Mouse (Mus musculus) bone marrow macrophage, adult 2 months (primary cell): ENCODE measurements around the gene Sowahb. TPM values are rescaled to one million over a fixed set of nuclear protein-coding genes. Genes with fewer than 3 reads are reported as not detected.

Experiments
- H3K27ac ChIP-seq: 2 replicates; pipeline ENCODE4 v1.5.1; 2012; ENCODE audit warnings: low read depth, low read length; ENCODE audit not compliant: insufficient read depth
- H3K4me1 ChIP-seq: 2 replicates; pipeline ENCODE4 v1.6.1; 2012; ENCODE audit warnings: low read length; ENCODE audit not compliant: control insufficient read depth, insufficient read depth
- H3K4me3 ChIP-seq: 2 replicates; pipeline ENCODE4 v1.5.1; 2012; ENCODE audit warnings: mild to moderate bottlenecking, low read length, moderate library complexity; ENCODE audit not compliant: insufficient read depth
- CTCF ChIP-seq: IDR thresholded peaks from 2 replicates; pipeline ENCODE4 v1.5.1; 2012; ENCODE audit warnings: low read depth, mild to moderate bottlenecking, low read length, moderate library complexity
- POLR2A ChIP-seq: IDR thresholded peaks from 2 replicates; pipeline ENCODE4 v1.6.1; 2012; ENCODE audit warnings: mild to moderate bottlenecking, low read depth, low read length, borderline replicate concordance
- polyA plus RNA-seq: library from polyadenylated mRNA; stranded (reverse); fragments of >200 nt; gene quantifications from 2 replicates; pipeline ENCODE4 v1.2.4, GENCODE M21; 2012; ENCODE audit not compliant: missing spikeins, insufficient read depth, insufficient read length

Gene Sowahb
- polyA plus RNA-seq, 1 experiment = not detected

- Histone ChIP-seq H3K27ac (no peak overlapping the region), H3K4me3 (peak overlapping the region; percentile 9; the same call in 1 of the 2 replicates), H3K4me1 (peaks cover 16% of the 10 kb centered on the region)
- no peak for TF ChIP-seq POLR2A
- no peak for TF ChIP-seq CTCF
These were observed 39.5 kb downstream of the Sowahb start for GRCm38 (mm10) chr5:93005229-93005814.

GRCm38 (mm10) chr5:93002615-93003014 lies 42.2 kb downstream of the Sowahb start:
- peaks cover 35% of the 10 kb centered on the region for H3K4me1 ChIP-seq
- TF ChIP-seq POLR2A (no peak), CTCF (no peak)
- H3K27ac ChIP-seq = no peak overlapping the region
- H3K4me3 ChIP-seq = no peak overlapping the region

- Histone ChIP-seq H3K27ac (peak overlapping the region; percentile 25), H3K4me1 (peaks cover 35% of the 10 kb centered on the region), H3K4me3 (no peak overlapping the region)
- no peak for TF ChIP-seq POLR2A
- TF ChIP-seq CTCF = no peak
These were observed 43.8 kb downstream of the Sowahb start for GRCm38 (mm10) chr5:93000774-93001757.

GRCm38 (mm10) chr5:93000060-93000459 lies 44.8 kb downstream of the Sowahb start:
- Histone ChIP-seq H3K4me1 (peaks cover 29% of the 10 kb centered on the region), H3K4me3 (no peak overlapping the region), H3K27ac (0 out of 2 replicates have a peak overlapping the region, but pooled peaks have one; percentile 7)
- TF ChIP-seq CTCF = no peak
- no peak for TF ChIP-seq POLR2A

GRCm38 (mm10) chr5:92998494-92999016 lies 46.3 kb downstream of the Sowahb start:
- Histone ChIP-seq H3K4me3 (no peak overlapping the region), H3K4me1 (peaks cover 29% of the 10 kb centered on the region), H3K27ac (no peak overlapping the region)
- no peak for TF ChIP-seq CTCF
- no peak for TF ChIP-seq POLR2A

- peaks cover 29% of the 10 kb centered on the region for H3K4me1 ChIP-seq
- no peak overlapping the region for H3K27ac ChIP-seq
- no peak overlapping the region for H3K4me3 ChIP-seq
- TF ChIP-seq CTCF (no peak), POLR2A (no peak)
These were observed 47.2 kb downstream of the Sowahb start for GRCm38 (mm10) chr5:92997428-92998120.

GRCm38 (mm10) chr5:92994861-92995260 lies 50.0 kb downstream of the Sowahb start:
- Histone ChIP-seq H3K4me3 (no peak overlapping the region), H3K27ac (no peak overlapping the region), H3K4me1 (peaks cover 16% of the 10 kb centered on the region)
- TF ChIP-seq POLR2A (no peak), CTCF (no peak)

- H3K27ac ChIP-seq = no peak overlapping the region
- H3K4me1 ChIP-seq = peaks cover 15% of the 10 kb centered on the region
- no peak overlapping the region for H3K4me3 ChIP-seq
- no peak for TF ChIP-seq POLR2A
- no peak for TF ChIP-seq CTCF
These were observed 50.5 kb downstream of the Sowahb start for GRCm38 (mm10) chr5:92994309-92994708.

GRCm38 (mm10) chr5:92992106-92992505 lies 52.7 kb downstream of the Sowahb start:
- Histone ChIP-seq H3K4me3 (no peak overlapping the region), H3K27ac (no peak overlapping the region), H3K4me1 (no peaks in the 10 kb centered on the region)
- TF ChIP-seq POLR2A (no peak), CTCF (no peak)

Other genes starting within 250 kb of the Sowahb start
- 23.7 and 24.8 TPM in 2 replicates for gene Sept11, start 48.4 kb upstream of the Sowahb start, polyA plus RNA-seq
- gene Ccni, start 161.5 kb upstream of the Sowahb start, polyA plus RNA-seq = 227 and 234 TPM in 2 replicates
- 0.75 TPM in 1 of 2 replicates, not detected in the other for gene 2010109A12Rik, start 161.5 kb upstream of the Sowahb start, polyA plus RNA-seq
- 51.0 and 56.6 TPM in 2 replicates for gene Ccng2, start 222.2 kb upstream of the Sowahb start, polyA plus RNA-seq